Mouse (Mus musculus): ENCODE results near the gene Bnc2. TPM values are rescaled to one million over a fixed set of nuclear protein-coding genes. Genes with fewer than 3 reads are reported as not detected.

Bnc2 gene
- total RNA-seq, 2 experiments from 2014 or later: 2.8 to 8.7 TPM

DNA sequence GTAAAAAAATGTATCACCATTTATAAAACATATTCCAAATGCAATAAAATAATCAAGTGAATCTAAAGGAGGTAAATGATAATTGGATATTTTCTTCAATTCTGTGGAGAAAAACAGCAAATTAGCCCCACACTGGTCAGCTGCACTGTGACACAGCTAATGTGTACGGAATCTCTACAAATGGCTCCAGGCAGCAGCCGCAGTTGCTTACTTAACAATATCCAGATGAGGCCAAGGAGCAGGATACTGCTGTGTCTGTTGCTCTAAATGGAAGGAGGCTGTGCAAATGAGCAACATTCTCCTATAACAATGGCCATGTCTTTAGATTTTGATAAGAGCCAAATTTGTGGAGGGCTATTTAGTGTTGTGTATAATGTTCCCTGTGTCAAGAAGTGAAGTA, 316.9 kb downstream of the Bnc2 start:
- intact Hi-C loops (cut with DNase I): no loop called here
- DNase-seq: no peak

DNA sequence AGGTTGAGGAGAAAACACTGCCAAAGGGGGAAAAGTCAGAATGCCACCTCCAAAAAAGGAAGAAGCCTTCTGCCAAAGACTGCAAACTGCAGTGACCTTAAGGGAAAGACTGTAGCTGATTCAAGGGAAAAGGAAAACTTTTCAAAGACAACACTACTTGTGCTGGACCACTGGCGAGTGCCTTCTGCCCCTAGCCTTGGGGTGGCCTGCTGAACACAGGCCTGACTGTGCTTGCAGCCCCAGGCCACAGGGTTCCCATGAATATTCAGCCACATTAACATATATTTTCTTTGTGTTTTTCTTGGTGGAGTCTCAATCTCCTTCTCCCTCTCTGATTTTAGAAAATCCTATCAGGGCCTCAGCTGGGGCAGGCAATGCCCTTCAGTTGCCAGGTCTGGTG, 317.7 kb downstream of the Bnc2 start:
- Histone ChIP-seq H3K27ac (no peak overlapping the region), H3K4me3 (no peak overlapping the region)
- intact Hi-C loops (cut with DNase I): no loop called here
- no peak for TF ChIP-seq CTCF (IDR thresholded peaks at IDR 0.05)
- DNase-seq: no peak

More for the DNA sequence above, 316.9 kb downstream of the Bnc2 start:
- no peak for TF ChIP-seq CTCF (IDR thresholded peaks at IDR 0.05)
- H3K27ac ChIP-seq: no peak overlapping the region
- H3K4me3 ChIP-seq: no peak overlapping the region

- no peak for TF ChIP-seq CTCF (IDR thresholded peaks at IDR 0.05)
- no peak for DNase-seq
- intact Hi-C loops (cut with DNase I): no loop called here
Measured at GRCm38 (mm10) chr4:84356468-84357153, 318.5 kb downstream of the Bnc2 start.

DNA sequence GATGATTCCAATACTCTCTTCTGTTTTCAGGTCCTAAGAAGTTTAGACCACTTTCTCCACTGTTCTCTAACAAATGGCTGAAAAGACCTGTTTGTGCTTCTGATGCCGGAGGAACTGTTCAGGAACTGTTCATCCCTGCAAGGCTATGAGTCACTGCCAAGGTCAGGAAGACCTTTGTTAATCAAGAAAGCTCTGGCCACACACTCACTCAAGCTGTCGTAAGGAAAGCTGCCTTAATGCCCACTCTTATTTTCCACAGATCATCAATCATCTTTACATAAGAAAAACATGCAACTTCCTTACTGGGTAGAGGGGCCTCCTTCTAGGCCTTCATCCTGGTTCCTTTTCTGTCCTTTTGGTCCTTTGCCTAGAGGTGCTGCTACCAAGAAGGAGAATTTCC, 322.4 kb downstream of the Bnc2 start:
- Histone ChIP-seq H3K4me3 (no peak overlapping the region), H3K27ac (no peak overlapping the region)
- no peak for TF ChIP-seq CTCF (IDR thresholded peaks at IDR 0.05)
- intact Hi-C loops (cut with DNase I): no loop called here
- DNase-seq: no peak

More at GRCm38 (mm10) chr4:84356468-84357153, 318.5 kb downstream of the Bnc2 start:
- Histone ChIP-seq H3K27ac (no peak overlapping the region), H3K4me3 (no peak overlapping the region)

DNA sequence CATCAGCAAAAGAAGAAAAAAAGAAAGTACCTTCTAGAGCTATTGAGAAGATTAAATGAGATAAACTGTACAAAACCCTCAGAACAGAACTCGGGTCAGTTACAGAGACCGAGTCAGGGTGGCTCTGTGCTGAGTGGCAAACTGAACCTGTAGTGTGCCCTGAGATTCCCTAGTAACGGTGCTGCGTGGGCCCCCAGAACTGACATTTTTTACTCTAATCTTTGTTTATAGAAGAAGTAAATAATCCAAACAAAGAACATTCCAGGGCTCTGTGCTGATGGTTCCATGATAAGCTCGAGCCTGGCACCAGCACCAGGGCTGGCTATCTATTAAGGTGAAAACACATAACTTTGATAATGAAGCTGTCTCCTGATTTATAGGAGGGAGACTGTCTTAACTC, 325.5 kb downstream of the Bnc2 start:
- TF ChIP-seq CTCF (IDR thresholded peaks at IDR 0.05): no peak
- no peak for DNase-seq
- no peak overlapping the region; the same call in 1 of the 2 replicates for H3K27ac ChIP-seq
- no peak overlapping the region for H3K4me3 ChIP-seq
- intact Hi-C loops (cut with DNase I): no loop called here

DNA sequence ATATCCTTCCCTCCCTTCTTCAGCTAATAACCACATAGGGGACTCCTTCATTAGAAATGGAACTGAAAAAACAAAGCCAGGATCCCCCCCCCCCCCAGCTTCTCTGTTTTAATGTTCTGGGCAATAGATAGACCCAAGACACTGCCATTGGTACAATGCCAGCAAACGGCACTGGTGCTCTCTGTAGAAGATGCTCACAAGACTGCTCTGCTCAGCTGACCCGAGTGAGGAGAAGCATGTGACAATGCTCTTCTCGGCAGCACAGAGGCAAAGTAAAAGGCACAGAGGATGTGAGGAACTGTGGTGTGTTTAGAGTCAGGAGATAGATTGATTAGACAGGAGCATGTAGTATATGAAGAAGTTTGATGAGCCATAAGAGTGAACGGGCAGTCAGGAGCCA, 335.9 kb downstream of the Bnc2 start:
- intact Hi-C loops (cut with DNase I): no loop called here
- TF ChIP-seq CTCF (IDR thresholded peaks at IDR 0.05): no peak
- no peak for DNase-seq
- Histone ChIP-seq H3K27ac (no peak overlapping the region), H3K4me3 (no peak overlapping the region)

DNA sequence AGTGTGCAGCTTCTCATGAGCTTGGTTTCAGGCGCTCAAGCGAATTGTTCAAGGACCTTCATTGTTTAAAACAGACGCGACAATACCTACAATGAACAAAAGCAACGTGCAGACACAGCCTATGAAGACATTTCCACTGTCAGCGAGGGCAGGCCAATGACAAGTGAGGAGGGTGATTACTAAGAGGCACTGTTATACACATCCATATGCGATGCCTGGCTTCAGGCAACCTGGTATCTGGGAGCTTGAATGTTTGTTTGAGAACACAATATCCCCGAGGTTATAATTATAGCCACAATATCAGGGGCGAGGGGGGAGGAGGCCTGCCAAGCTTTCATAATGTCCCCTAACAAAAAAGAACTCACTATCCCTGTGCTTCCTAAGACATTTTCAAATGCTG, 343.1 kb downstream of the Bnc2 start:
- H3K4me3 ChIP-seq: no peak overlapping the region
- intact Hi-C loops (cut with DNase I): no loop called here
- no peak for DNase-seq
- no peak overlapping the region for H3K27ac ChIP-seq
- TF ChIP-seq CTCF (IDR thresholded peaks at IDR 0.05): no peak

DNA sequence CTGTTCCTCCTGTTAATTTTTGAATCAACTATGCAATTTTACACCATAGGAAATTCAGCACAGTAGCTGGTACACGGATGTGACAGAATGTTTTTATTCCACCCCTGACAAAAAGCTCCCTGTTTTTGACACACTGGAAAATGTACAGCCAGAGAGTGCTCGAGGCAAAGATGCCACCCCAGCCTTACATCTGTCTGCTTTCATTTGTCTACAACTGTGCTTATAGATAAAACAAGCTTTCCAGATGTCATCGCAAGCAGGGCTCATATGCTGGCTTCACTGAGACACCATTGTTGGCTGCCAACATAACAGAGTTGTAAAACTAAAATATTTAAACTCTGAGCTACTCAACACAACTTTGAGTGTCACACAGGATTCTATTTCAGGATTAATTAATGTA, 343.6 kb downstream of the Bnc2 start:
- Histone ChIP-seq H3K27ac (no peak overlapping the region), H3K4me3 (no peak overlapping the region)
- intact Hi-C loops (cut with DNase I): no loop called here
- no peak for TF ChIP-seq CTCF (IDR thresholded peaks at IDR 0.05)
- DNase-seq: no peak

- intact Hi-C loops (cut with DNase I): no loop called here
- TF ChIP-seq CTCF (IDR thresholded peaks at IDR 0.05): no peak
- Histone ChIP-seq H3K27ac (no peak overlapping the region), H3K4me3 (no peak overlapping the region)
- DNase-seq: no peak
Measured at GRCm38 (mm10) chr4:84330509-84330908, 344.6 kb downstream of the Bnc2 start.

DNA sequence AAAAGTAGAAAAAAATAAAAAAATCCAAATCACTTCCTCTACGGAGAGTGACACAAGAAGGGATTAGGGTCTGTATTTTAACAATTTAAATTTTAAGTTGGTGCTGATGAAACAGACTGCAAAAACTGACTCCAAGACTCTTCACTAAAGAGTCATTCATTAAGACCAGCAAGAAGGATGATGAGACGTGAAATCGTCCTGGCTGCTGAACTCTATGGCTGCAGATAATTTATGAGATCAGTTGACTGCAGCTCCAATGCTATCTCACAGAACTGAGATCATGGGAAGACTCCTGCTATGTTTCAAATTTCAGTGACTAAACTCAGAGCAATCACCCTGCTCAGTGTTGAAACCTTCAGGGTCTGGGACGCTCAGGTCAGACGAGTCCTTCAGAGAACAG, 345.4 kb downstream of the Bnc2 start:
- TF ChIP-seq CTCF (IDR thresholded peaks at IDR 0.05): no peak

GRCm38 (mm10) chr4:84324371-84324770, 350.7 kb downstream of the Bnc2 start:
- H3K4me3 ChIP-seq: no peak overlapping the region
- no peak for TF ChIP-seq CTCF (IDR thresholded peaks at IDR 0.05)
- intact Hi-C loops (cut with DNase I): no loop called here

More for the DNA sequence above, 345.4 kb downstream of the Bnc2 start:
- intact Hi-C loops (cut with DNase I): no loop called here
- no peak for DNase-seq
- H3K4me3 ChIP-seq: no peak overlapping the region
- no peak overlapping the region for H3K27ac ChIP-seq

GRCm38 (mm10) chr4:84321598-84321997, 353.5 kb downstream of the Bnc2 start:
- Histone ChIP-seq H3K27ac (no peak overlapping the region), H3K4me3 (no peak overlapping the region)
- no peak for DNase-seq
- intact Hi-C loops (cut with DNase I): no loop called here
- TF ChIP-seq CTCF (IDR thresholded peaks at IDR 0.05): no peak

More at GRCm38 (mm10) chr4:84324371-84324770, 350.7 kb downstream of the Bnc2 start:
- no peak for DNase-seq
- H3K27ac ChIP-seq: no peak overlapping the region

DNA sequence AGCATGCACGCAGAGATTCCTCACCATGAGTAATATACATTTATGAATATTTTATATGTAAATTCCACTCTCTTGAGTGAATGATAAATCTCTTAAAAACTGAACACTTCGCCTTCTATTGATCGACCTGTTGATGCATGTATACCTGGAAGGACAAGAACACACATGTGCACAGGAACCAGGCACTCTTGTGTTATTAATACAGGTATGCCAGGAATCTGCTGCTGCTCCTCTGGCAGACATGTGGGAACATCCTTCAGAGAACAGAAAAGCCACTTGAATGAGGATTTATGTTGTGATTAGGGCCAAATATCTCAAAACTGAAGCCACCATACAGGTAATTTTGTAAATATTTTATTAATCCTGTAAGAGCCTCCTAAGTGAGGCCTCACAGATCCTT, 357.7 kb downstream of the Bnc2 start:
- Histone ChIP-seq H3K27ac (no peak overlapping the region), H3K4me3 (no peak overlapping the region)
- DNase-seq: no peak
- intact Hi-C loops (cut with DNase I): no loop called here
- no peak for TF ChIP-seq CTCF (IDR thresholded peaks at IDR 0.05)

GRCm38 (mm10) chr4:84311371-84311770, 363.7 kb downstream of the Bnc2 start:
- no peak overlapping the region for H3K4me3 ChIP-seq
- intact Hi-C loops (cut with DNase I): no loop called here
- no peak for TF ChIP-seq CTCF (IDR thresholded peaks at IDR 0.05)
- no peak overlapping the region for H3K27ac ChIP-seq
- DNase-seq: no peak

All from gastrocnemius, adult 2 months (tissue).